Mouse (Mus musculus) lung, postnatal 0 days (tissue): Measurements from ENCODE around the gene Rapsn.

Source experiments
- CTCF ChIP-seq: IDR thresholded peaks from 2 replicates; pipeline ENCODE4 v1.5.1; 2016; ENCODE audit warnings: antibody characterized with exemption, mild to moderate bottlenecking
- EP300 ChIP-seq: IDR thresholded peaks from 2 replicates; pipeline ENCODE4 v1.6.1; 2016; ENCODE audit warnings: antibody characterized with exemption, mild to moderate bottlenecking, control low read depth

- no peak for TF ChIP-seq EP300
- TF ChIP-seq CTCF = no peak
These were observed 54.8 kb downstream of the Rapsn start for GRCm38 (mm10) chr2:91090208-91090607.
